Mouse (Mus musculus): ENCODE data around the gene Hoxb2.
A peak's percentile ranks its signal among the peaks of the same experiment; 100 is the strongest.

The Hoxb2 gene

DNA sequence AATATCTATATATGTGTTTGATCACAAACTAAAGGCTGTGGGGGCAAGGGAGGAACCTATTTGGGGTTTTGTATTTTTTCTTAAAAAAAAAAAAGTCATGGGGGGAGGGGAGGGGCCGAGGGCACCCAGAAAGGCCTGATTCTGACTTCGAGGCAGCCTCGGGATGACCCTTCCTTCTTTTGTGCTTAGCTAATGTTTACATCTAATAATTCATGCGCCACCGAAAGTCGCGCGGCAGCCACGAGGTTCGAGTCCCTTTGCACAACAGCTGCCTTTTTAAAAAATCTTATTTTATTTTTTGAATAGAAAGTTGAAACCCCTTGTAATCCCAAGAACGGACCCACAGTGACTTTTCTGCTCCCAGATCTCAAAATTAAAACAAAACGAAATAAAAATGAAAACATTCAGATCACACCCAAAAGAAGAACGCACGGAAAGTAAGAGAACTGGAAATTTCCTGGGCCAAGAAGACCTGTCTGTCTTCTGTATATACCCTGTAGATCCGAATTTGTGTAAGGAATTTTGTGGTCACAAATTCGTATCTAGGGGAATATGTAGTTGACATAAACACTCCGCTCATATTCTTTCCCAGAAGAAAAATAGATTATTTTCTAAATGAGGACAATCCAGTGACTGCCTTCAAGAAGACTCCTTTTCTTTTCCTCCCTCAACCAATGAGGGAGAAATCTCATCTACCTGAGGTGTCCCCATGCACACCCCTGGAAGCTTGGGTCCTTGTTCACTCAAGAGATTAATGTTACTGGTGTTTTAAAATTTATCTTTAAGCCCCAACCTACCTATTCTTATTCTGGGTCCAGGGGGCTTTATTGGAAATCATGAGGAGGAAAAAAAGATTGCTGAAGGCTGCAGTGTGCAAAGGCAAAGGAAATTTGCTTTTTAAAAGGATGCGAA, 33.4 kb upstream of the Hoxb2 start:
- no peak for DNase-seq (ENCODE audit: low spot score)

DNA sequence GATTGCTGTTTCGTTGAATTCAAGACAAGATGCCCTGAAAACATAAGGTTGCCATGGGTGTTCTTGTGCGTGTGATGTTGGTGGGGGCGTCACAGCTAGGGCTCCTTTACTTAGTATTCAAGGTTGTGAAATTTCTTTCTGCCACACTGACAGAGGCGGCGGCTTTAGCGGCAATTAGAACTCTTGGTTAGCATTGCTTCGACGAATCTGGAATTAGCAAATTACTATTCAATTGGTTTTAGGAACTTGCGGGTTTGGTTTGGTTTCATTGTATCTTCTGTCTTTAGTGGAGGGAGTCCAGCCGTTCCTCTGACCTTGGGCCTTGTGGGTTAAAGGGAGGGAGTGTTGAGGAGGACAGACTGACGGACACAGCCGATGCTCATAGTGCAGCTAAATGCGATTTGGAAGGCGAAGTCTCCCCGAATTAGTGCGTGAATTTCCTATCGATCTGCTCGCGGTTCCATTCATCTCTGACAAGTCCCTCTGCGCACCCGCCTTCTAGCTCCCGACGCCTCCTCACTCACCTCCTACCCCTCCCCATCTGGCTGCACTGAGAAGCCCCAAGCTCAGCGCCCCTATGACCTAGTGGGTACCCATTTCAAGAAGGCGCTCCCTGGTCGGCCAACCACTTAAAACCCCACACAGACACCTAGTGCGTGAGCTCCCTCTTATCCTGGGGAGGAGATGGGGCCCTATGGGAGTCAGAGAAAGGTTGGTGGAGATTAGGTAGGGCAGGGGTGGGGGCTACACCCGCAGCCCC, 32.5 kb upstream of the Hoxb2 start, which contains the start of gene Hoxb4:
Gene Hoxb4 (plus strand): TSS at position 660 of the 760 bp plus-strand sequence.
- DNase-seq (ENCODE audit: low spot score), result peak; percentile 78

DNA sequence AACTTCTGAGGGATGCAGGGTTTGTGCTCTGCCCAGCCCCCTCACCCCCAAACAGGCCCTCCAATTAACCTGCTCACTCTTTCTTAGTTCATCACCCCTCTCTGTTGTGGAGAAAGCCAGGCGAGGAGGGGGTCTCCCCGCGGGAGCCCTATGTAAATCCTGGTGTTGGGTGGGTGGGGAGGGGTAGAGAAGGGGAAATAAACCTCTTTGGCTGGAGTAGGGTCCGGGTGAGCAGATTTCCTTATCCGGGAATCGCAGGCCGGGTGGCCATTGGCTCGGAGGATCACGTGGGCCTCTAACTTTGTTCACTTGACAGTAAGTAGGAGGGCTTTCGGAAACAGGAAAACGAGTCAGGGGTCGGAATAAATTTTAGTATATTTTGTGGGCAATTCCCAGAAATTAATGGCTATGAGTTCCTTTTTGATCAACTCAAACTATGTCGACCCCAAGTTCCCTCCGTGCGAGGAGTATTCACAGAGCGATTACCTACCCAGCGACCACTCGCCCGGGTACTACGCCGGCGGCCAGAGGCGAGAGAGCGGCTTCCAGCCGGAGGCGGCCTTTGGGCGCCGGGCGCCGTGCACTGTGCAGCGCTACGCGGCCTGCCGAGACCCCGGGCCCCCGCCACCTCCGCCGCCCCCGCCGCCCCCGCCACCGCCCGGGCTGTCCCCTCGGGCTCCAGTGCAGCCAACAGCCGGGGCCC, 31.8 kb upstream of the Hoxb2 start:
- peak; percentile 89 for DNase-seq (ENCODE audit: low spot score)

DNA sequence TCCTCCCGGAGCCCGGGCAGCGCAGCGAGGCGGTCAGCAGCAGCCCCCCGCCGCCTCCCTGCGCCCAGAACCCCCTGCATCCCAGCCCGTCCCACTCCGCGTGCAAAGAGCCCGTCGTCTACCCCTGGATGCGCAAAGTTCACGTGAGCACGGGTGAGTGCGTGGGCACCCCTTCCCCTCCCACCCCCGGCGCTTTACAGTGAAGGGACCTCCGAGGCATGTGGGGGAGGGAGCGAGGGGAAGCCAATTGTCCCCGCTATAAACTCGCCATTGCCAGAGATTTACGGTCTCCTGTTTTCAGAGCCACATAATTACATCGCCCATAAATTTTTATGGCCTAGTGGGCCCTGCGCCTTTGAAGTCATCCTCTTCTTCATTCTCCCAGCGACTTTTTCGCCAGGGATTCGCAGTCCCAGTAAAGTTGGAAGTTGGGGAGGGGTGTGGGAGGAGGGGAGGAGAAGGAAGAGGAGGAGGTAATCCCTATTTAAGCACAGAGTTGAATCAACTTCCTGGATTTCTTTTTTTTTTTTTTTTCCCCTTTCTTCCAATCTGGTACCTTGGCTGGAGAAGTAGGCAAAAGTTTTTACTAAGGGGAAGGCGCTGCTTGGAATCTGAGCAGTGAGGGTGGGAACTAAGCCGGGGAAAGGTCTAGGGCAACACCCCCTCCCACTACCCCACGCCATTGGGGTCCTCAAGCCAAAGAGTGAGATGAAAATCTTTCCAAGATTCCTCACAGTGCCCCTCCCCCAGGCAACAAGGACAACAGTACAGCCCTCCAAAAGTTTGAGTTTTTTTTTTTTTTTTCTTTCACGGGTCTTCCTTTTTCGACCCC, 31.0 kb upstream of the Hoxb2 start:
- peak; percentile 77 for DNase-seq (ENCODE audit: low spot score)

DNA sequence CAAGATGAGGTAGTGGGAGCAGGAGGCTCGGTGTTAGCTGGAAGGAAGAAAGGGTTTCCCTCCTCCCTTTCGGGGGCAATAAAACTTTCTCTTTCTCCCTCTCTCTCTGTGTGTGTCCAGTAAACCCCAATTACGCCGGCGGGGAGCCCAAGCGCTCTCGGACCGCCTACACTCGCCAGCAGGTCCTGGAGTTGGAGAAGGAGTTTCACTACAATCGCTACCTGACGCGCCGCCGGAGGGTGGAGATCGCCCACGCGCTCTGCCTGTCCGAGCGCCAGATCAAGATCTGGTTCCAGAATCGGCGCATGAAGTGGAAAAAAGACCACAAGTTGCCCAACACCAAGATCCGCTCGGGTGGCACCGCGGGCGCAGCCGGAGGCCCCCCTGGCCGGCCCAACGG, 30.4 kb upstream of the Hoxb2 start:
- peak; percentile 69 for DNase-seq (ENCODE audit: low spot score)

DNA sequence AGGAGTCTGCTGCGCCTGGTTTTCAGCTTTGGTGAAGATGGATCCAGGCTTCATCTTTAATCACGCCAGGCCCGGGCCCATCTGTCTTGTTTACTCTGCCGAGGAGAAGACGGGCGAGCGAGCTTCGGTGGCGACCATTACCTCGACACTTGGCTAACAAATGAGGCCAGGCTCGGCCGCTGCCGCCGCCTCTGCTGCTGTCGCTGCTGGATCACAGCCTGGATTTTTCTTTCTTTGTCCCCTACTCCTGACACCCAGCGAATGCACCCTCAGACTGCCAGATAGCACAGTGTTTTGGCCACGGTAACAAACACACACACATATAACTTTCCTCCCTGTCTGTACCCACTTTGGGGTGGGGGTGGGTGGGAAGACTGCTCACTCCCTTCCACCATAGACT, 29.6 kb upstream of the Hoxb2 start:
- peak; percentile 75 for DNase-seq (ENCODE audit: low spot score)

DNA sequence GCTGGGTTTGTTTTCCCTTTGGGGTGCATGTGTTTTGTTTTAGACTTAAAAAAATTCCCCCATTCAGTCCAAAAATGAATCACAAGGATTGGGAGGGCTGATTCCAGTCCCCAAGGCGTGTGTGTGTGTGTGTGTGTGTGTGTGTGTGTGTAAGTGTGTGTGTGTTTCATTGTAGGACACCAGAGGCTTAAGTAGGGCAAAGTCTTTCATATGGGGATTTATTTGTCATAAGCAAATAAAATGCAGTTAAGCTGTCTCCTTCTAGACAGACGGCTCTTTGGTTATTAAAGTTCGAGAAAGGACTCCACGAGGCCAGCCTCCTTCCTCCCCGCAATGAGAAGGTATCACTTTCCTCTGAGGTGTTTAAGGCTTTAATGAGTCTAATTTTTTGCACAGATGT, 28.5 kb upstream of the Hoxb2 start:
- DNase-seq (ENCODE audit: low spot score), result no peak

DNA sequence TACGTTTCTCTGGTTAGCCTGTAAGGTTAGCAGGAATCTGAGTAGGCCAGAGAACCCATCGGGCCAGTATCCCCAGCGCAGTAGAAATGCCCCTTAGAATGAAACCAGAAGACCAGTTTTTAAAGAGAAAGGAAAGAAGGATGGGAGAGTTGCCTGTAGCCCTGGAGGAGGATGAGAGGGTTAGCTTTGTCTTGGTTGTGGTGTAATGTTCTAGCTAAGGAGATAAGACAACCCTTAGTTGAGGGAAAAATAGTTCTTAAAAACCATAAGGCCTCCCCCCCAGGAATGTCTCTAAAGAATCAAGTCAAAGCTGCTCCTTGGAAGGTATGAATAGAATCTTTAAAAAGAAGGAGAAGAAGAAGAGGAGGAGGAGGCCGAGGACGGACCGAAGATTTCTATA, 27.6 kb upstream of the Hoxb2 start:
- no peak for DNase-seq (ENCODE audit: low spot score)

DNA sequence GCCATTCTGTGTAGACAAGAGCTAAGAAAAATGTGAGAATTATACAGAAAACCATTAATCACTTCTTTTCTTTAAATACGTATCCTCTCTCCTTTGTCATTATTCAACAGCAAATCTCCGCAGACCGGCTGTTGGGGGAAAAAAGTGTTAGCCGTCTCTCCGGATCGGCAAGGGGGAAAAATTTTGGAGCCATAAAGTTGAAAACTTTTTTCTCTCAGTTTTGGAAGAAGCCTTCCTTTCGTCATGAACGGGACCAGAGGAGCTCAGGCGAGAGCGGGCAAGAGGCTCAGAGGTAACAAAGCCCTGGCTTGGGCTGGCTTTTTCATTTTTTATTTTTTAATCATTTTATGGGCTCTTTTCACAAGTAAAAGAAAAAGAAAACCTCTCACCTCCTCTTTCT, 27.2 kb upstream of the Hoxb2 start, which contains the start of gene Hoxb3:
Gene Hoxb3 (plus strand): TSS at position 173 of the 400 bp plus-strand sequence.
- DNase-seq (ENCODE audit: low spot score), result no peak

DNA sequence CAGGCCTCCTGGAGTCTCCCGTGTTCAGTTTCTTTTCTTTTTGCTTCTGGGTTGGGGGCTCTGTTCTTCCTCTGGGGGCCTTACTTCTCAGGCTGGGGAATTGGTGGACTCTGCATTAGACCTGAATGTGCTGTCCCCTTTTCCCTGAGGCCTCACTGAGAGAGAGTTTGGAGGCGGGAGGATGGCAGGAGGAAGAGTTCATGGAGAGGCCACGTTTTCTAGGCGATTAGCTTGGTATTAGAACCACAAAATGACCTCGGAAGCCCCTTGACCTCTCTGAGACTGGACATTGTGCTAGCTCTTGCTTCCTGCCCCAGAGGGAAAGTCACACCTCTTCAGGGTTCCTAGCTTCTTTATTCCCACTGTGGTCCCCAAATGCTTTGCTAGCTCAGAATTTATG, 26.2 kb upstream of the Hoxb2 start:
- peak; percentile 90 for DNase-seq (ENCODE audit: low spot score)

DNA sequence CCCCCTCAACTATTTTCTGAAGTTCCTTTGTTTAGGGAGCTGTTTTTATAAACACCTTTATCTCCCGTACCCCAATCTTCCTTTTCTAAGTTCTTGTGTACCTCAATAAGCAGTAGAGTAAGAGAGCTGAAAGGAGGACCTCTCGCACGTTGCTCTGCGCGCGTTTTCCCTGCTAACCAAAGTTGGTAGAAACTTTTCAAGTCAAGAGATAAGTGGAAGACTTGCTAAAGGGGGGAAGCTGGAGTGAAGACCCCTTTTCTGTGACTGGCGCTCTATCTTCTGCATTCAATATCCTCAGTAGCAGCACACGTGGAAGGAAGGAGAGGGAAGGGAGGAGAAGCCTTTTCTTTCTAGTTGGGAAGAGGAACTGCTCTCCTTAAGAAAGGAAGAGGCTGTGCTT, 25.4 kb upstream of the Hoxb2 start:
- no peak for DNase-seq (ENCODE audit: low spot score)

DNA sequence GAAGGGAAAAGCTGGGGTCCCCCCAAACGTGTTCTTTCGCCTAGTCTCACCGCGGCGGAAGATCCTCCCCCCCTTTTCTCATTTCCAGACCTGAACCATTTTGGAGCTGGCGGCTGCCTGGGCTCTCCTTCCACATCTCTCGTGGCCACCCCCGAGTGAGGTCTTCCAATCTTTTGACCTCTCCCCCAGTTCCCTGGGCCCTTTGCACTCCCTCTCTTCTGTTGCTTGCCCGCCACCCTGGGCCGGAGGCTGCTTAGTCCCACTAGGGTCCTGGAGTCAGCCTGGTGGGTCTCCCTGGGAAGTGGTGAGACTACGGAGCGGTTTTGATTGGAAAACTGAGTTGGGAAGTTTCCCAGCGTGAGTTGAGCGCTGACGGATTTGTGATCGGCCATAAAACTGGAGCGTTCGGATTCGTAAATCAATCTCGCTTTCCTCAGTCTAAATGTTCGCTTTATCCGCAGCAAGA, 24.5 kb upstream of the Hoxb2 start:
- DNase-seq (ENCODE audit: low spot score), result peak; percentile 75

DNA sequence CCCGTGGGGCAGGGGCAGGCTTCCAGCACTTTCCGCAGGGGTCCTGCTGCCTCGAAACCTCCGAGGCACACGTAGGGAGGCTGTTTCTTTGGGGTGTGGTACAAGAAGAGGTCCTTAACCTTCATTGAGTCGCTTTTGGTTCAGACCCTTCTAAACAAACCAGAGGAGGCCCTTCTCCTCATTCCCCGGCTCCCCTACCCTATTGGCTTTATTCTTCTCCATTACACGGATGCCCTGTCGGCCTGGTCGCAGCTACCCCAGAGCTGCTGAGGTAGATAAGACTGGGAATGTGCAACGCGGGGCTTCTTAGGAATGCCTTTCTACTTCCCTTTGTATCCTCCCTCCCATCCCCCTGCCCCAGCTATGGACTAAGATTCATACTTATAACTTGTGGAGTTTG, 23.6 kb upstream of the Hoxb2 start:
- no peak for DNase-seq (ENCODE audit: low spot score)

DNA sequence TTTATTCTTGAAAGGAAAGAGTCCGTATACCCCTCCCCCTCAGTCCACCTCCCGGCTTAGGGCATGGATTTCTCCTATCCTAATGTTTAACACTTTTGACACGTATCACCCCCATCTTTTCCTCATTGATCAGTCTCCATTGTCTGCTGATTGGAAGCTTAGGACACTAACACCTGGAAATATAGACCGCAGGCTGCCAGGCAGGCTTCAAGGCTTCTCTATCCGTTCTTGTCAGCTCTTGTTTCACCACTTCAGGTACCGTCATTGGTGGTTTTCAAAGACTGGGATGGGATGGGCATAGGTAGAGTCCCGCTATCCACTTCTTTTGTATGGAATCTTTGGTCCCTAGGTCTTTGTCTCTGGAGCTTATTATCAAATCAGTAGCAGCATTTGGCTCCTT, 23.2 kb upstream of the Hoxb2 start:
- no peak for DNase-seq (ENCODE audit: low spot score)

DNA sequence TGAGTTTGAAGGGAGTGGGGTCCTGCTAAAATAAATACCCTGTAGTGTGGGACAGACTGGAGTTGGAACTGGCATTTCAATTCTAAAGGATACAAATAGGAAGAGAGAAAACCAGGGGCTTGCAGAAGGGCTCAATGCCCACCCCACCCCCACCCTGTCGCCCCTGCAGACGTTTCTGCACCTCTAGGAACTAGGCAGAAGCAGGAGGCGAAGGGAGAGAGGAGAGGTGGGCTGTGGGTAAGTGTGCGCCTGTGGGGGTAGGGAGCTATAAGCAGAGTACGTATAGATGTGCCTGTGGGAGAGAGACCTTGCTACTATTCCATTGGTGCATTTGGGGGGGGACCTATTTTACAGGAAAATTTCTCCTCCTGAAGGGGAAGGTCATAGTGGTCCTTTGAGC, 22.6 kb upstream of the Hoxb2 start:
- DNase-seq (ENCODE audit: low spot score), result no peak

DNA sequence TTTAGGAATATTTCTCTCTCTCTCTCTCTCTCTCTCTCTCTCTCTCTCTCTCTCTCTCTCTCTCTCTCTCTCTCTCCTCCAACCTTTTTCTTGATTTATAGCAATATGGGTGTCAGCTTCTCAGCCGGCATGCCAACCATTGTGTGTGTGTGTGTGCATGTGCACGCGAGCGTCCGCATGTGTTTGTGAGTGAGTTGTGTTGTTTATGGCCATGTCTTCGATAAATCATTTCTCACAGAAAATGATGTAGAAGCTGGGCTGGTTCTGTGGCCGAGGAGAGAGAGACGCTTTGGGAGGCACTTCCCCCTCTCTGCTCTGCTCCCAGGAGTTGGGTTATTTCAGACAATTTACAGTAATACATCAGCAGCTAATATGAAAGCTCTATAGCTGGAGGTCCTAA, 21.7 kb upstream of the Hoxb2 start:
- DNase-seq (ENCODE audit: low spot score), result no peak

DNA sequence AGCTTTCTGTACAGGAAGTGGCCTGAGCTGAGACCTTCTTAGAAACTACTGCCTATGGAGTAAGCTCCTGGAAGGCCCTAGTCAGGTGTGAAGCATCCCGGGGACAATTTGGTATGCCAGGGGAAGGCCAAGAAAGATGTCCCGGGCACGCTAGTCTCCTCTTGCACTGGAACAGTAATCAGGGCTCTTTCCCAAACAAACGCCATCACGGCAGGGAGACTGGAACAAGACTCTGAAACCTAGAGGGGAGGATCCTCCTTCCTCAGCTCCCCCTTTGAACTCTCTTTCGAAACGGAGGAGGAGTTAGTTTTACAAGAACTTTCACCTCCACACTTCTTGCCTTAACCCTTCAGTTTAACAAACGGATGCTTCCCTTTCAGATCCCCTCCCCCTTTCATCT, 18.2 kb upstream of the Hoxb2 start:
- no peak for DNase-seq (ENCODE audit: low spot score)

DNA sequence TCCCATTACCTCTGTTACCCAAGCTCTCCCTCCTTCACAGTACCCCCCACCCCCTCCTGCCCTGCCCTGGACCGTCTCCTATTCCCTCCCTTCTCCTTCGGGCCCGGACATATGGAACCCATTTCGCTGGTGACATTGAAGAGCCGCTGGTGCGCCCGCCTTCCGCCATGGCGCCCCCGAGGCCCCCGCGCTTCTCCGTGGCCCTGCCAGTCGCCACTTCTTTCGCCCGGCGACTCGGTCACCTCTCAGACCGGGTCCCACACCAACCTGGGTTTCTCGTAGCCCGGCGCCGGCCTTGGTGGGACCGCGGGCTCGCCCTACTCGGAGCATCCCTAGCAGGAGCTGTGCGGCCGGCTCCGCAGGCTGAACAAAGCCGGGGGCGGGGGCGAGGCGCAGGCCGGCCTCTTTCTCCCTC, 17.7 kb upstream of the Hoxb2 start:
- no peak for DNase-seq (ENCODE audit: low spot score)

DNA sequence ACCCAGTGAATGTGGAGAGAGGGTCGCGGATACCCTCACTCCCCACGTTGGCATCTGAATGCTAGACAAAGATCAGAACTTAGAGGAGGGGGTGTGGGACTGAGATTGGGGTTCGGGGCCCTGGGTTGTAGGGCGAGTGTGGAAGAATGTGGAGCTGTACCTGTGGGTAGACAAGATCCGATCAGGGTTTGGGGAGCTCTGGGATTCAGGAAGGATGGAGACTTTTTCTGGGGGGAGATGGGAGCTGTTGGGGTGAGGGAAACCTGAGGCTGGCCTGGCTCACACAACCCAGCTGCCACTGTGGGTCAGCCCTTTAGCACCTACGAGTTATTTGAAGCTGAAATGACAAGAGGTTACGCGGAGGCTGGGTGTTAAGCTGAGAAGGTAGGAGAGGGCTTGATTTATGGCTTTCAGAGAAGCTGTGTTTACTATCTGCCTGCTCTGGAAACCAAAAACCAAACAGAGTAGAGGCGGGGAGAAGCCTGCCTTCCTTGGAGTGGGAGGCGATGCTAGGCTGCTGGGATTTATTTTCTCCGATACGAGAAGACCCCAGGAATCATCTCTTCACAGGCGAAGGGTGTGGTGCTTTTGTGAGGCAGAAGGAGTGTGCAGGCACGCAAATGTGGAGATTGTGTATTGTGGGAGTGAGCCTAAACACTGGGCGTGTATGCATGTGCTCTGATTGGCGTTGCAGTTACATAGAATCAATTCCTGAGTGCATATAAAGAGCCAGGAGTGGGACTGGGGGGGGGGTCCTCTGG, 16.9 kb upstream of the Hoxb2 start:
- DNase-seq (ENCODE audit: low spot score), result peak; percentile 70

DNA sequence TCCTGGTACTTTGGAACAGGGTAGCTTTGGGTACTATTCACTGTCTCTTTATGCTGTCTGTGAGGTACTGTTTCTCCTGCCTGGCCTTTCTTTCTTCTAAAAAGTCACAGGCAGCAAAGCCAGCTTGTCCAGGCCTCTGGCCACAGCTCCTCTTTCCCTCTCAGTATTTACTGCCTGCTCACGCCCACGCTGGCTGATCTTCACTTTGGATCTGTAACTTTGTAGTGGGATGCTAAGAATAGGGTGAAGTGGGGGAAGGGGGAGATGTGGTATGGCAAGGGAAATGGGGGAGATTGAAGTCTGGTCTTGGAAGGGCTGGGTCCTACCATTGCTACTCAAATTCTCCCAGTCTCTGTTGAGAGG, 16.3 kb upstream of the Hoxb2 start:
- DNase-seq (ENCODE audit: low spot score), result no peak

DNA sequence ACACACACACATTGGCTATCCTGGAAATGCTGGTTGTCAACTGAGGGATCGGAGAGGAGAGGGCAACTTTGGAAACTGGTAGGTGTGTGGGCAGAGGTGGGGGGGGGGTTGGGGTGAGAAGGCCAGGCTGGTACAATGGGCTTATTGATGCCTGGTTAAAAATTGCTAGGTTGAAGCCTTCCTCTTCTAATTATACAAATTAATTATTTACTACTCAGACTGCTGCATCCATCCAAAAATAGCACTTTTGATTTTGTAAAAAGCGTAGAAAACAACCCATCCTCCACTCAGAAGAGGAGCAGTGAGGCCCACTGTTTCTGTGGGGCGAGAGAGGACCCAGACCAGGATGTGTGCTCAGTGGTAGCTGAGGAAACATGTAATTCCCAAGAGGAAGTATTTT, 15.3 kb upstream of the Hoxb2 start:
- DNase-seq (ENCODE audit: low spot score), result no peak
